Mouse (Mus musculus) heart, adult 2 months (tissue): ENCODE measurements around the gene Sepsecs. TPM values are rescaled to one million over a fixed set of nuclear protein-coding genes. Genes with fewer than 3 reads are reported as not detected.

Source experiments
- DNase-seq, 2 experiments: peaks; one replicate each; pipeline ENCODE4 v3.0.0; 2021
- H3K27ac ChIP-seq: fragments of 200-600 bp; 2 replicates; pipeline ENCODE4 v1.8.1; 2022
- H3K27me3 ChIP-seq: fragments of 200-500 bp; 2 replicates; pipeline ENCODE4 v1.6.1; 2012; ENCODE audit warnings: mild to moderate bottlenecking, low read length, inconsistent platforms, mixed read lengths; ENCODE audit not compliant: control insufficient read depth, insufficient read depth
- H3K36me3 ChIP-seq: fragments of 200-500 bp; 2 replicates; pipeline ENCODE4 v1.6.1; 2012; ENCODE audit warnings: low read length, inconsistent platforms; ENCODE audit not compliant: control insufficient read depth, insufficient read depth
- H3K4me1 ChIP-seq: fragments of 200-500 bp; 2 replicates; pipeline ENCODE4 v1.6.1; 2011; ENCODE audit warnings: low read length; ENCODE audit not compliant: control insufficient read depth, insufficient read depth
- H3K4me3 ChIP-seq: fragments of 200-600 bp; 2 replicates; pipeline ENCODE4 v1.8.1; 2022
- H3K79me2 ChIP-seq: fragments of 200-500 bp; replicated peaks from 2 replicates; pipeline ENCODE4 v1.6.1; 2012; ENCODE audit warnings: mild to moderate bottlenecking, inconsistent platforms, low read length, moderate library complexity, mixed read lengths; ENCODE audit not compliant: control insufficient read depth, insufficient read depth
- H3K9ac ChIP-seq: fragments of 200-500 bp; 2 replicates; pipeline ENCODE4 v1.6.1; 2012; ENCODE audit warnings: low read depth, mild to moderate bottlenecking, control low read depth, inconsistent platforms, low read length, mixed read lengths
- CTCF ChIP-seq: fragments of 200-600 bp; IDR thresholded peaks from 2 replicates; pipeline ENCODE4 v1.8.1; 2022; ENCODE audit warnings: antibody characterized with exemption, mild to moderate bottlenecking, moderate library complexity
- EP300 ChIP-seq: fragments of 200-500 bp; IDR thresholded peaks from 2 replicates; pipeline ENCODE4 v1.6.1; 2011; ENCODE audit warnings: low read depth, low read length, control low read depth; ENCODE audit not compliant: insufficient read depth
- POLR2A ChIP-seq: fragments of 200-500 bp; IDR thresholded peaks from 2 replicates; pipeline ENCODE4 v1.6.1; 2011; ENCODE audit warnings: mild to moderate bottlenecking, low read depth, low read length, control low read depth; ENCODE audit not compliant: insufficient read depth
- WGBS: fragments of 180-500 bp; shearing (Covaris S2); methylation state at CpG from one replicate; pipeline ENCODE4 v1.1.7; 2018; 5-methylcytosine and 5-hydroxymethylcytosine counted together
- intact Hi-C: fragments of 180-260 bp; cut with DNase I; formaldehyde crosslinking; loops from one replicate; pipeline ENCODE4 v1.15.1; 2025
- polyA plus RNA-seq: library from polyadenylated mRNA; depleted of rRNA; stranded (reverse); fragments of >200 nt; gene quantifications from 2 replicates; pipeline ENCODE4 v1.2.3, GENCODE M21; 2012
- total RNA-seq, 2 experiments: library from RNA; stranded (reverse); gene quantifications; 2 replicates each; pipeline ENCODE4 v1.2.3; 2021

Gene Sepsecs
- total and polyA plus RNA-seq, 3 experiments = 3.0 to 6.1 (median 5.2) TPM

DNA sequence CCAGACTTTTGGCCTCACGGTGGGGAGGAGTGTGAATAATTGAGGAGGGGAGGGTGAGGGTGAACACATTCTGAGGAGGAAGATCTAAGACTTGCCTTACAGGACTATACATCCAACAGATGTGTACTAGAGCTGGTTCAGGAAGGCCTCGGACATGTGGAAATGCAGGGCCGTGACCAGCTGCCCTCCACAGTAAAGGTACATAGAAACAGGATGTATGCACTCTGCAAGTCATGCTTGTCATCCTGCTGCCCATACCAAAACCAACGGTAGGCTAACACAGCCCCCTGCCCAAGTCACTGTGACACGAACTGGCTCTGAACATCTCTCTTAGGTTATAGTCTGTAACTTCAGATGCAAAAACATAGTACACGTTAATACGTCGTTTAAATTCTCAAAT is 30.6 kb downstream of the Sepsecs start:
- Histone ChIP-seq H3K27me3 (no peaks in the 10 kb centered on the region), H3K4me1 (no peaks in the 10 kb centered on the region), H3K79me2 (no peaks in the 10 kb centered on the region), H3K27ac (no peak overlapping the region), H3K9ac (no peak overlapping the region), H3K4me3 (no peak overlapping the region), H3K36me3 (no peaks in the 10 kb centered on the region; the same call in 1 of the 2 replicates)
- no peak for DNase-seq
- intact Hi-C loops = loop anchor here (10.0 kb wide), 1 partner anchor 124 kb away; no protein-coding TSS in a partner anchor
- no peak for TF ChIP-seq POLR2A
- no peak for TF ChIP-seq EP300
- TF ChIP-seq CTCF = no peak
- 82% methylated on average over 8 of the region's 8 CpGs for WGBS

DNA sequence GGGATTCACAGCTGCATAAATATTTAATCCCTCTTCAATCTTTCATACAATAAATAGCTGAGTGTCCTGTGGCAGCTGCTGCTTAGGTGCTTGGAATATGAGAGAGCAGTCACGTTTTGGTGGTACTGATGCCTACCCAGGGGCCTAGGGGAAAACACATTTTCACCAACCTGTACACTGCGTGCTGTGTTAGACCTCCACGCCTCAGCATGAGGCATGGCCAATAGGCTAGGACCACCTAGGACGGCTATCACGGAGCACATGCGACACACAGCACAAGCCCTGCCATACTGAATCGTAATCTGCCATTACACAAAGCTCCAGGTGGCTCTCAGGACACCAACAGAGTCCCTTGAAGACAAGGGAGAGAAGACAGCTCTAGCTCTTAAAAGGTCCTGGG is 31.5 kb downstream of the Sepsecs start:
- Histone ChIP-seq H3K4me1 (no peaks in the 10 kb centered on the region), H3K36me3 (no peaks in the 10 kb centered on the region), H3K9ac (no peak overlapping the region), H3K27me3 (no peaks in the 10 kb centered on the region), H3K79me2 (no peaks in the 10 kb centered on the region), H3K4me3 (no peak overlapping the region), H3K27ac (no peak overlapping the region)
- intact Hi-C loops = loop anchor here (10.0 kb wide), 1 partner anchor 123 kb away; no protein-coding TSS in a partner anchor
- WGBS = 92% methylated on average over 7 of the region's 7 CpGs
- no peak for TF ChIP-seq CTCF
- no peak for TF ChIP-seq POLR2A
- no peak for TF ChIP-seq EP300
- DNase-seq = no peak

DNA sequence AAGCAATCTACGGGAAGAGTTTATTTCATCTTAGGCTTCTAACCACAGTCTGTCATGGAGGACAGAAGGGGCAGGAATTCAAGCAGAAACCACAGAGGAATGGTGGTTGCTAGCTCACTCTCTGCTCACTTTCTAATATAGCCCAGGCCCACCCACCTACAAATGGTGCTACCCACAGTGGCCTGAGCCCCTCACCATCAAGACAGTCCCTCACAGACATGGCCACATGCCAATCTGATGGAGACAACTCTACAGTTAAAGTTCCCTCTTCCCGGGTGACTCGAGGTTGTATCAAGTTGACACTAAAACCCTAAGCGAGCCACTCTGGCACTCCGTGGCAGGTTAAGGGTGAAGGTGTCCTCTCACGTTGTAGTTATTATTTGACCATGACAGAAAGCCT is 32.6 kb downstream of the Sepsecs start:
- Histone ChIP-seq H3K27ac (no peak overlapping the region), H3K4me1 (no peaks in the 10 kb centered on the region), H3K4me3 (no peak overlapping the region), H3K79me2 (no peaks in the 10 kb centered on the region), H3K36me3 (no peaks in the 10 kb centered on the region), H3K9ac (no peak overlapping the region), H3K27me3 (no peaks in the 10 kb centered on the region)
- no peak for TF ChIP-seq POLR2A
- TF ChIP-seq CTCF = no peak
- no peak for TF ChIP-seq EP300
- intact Hi-C loops = loop anchor here (10.0 kb wide), 1 partner anchor 122 kb away; no protein-coding TSS in a partner anchor
- 79% methylated on average over 6 of the region's 6 CpGs for WGBS
- peak in 1 of 2 experiments; percentile 3 for DNase-seq

DNA sequence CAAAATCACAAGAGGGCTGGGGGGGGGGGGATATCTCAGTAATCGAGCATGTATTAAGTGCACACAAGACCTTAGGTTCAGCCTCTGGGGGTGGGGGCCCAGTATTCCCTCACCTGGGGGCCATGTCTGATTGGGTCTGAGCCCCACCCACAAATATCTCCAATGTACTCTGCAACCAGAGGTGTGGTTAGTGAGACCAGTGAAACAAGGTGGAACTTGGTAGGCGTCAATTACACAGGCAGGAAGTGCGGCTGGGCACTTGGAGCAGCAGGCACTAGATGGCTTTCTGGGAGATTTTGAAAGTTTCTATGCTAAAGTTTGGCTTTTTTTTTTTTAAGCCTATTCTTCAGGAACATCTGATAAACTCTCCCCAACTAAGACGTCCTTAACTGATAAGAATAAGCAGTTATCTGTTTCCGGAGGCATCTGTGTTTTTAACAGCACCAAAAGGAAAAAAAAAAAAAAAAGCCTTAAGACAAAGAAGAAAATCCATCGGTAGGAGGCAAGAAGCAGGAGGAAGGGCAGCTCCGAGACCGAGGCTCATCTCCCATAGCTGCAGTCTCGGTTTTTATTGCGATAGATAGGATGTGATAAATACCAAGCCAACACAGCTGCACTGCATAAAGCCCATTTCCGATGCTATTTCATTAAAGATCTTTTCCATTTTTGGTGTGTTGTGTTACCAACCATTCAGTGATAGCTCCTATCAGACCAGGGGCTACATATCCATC is 33.3 kb downstream of the Sepsecs start:
- H3K27ac ChIP-seq = no peak overlapping the region
- intact Hi-C loops = loop anchor here (10.0 kb wide), 1 partner anchor 121 kb away; no protein-coding TSS in a partner anchor
- H3K36me3 ChIP-seq = no peaks in the 10 kb centered on the region
- TF ChIP-seq CTCF (no peak), POLR2A (no peak)
- H3K4me1 ChIP-seq = no peaks in the 10 kb centered on the region
- H3K9ac ChIP-seq = no peak overlapping the region
- no peak overlapping the region for H3K4me3 ChIP-seq
- no peaks in the 10 kb centered on the region for H3K27me3 ChIP-seq
- DNase-seq = peak in 1 of 2 experiments; percentile 7
- WGBS = 44% methylated on average over 11 of the region's 11 CpGs
- no peaks in the 10 kb centered on the region for H3K79me2 ChIP-seq

DNA sequence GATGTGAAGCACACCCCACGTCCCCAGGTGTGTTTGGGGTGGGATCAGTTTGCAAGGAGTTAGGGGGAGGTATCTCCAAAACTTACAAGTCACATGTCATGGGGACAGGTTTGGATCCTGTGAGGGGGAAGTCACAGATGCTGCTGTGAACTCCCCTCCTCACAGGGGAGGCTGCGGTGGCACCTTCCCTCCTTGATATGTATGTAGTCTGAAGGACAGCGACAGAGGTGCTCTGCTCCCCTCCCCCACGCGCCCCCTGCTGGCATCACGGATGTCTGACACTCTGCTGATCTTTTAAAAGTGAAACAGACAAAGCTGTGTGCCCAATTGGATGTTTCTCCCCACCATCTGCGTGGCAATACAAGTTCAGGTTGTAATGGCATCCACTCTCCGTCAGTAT is 35.5 kb downstream of the Sepsecs start:
- TF ChIP-seq CTCF (peak; percentile 78), POLR2A (no peak)
- Histone ChIP-seq H3K4me1 (no peaks in the 10 kb centered on the region), H3K36me3 (no peaks in the 10 kb centered on the region), H3K27me3 (no peaks in the 10 kb centered on the region), H3K27ac (no peak overlapping the region), H3K9ac (no peak overlapping the region), H3K79me2 (no peaks in the 10 kb centered on the region), H3K4me3 (no peak overlapping the region)
- peak; percentile 42 to 72 for DNase-seq
- intact Hi-C loops = loop anchor here (5.0 to 10.0 kb wide), 2 partner anchors 119 to 362 kb away; no protein-coding TSS in a partner anchor
- WGBS = 30% methylated on average over 8 of the region's 8 CpGs

DNA sequence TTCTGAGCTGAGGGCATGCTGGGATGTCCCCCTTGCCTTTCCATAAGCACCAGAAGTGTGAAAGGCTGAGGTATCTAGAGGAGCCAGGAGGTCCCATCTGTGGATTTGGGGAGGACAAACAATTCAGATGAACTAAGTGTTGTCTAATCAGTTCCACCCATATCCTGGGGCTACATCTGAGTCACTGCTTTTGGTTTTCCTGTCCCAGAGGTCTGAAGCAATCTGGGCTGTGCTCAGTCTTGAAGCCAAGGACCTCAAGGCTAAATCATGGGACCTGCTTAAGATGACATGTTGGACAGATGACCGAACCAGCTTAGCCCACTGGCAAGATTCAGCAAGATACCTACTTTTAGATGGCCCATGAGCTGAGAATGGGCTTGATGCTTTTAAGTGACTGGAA is 39.0 kb downstream of the Sepsecs start:
- TF ChIP-seq POLR2A = no peak
- TF ChIP-seq EP300 = no peak
- no peak for TF ChIP-seq CTCF
- H3K9ac ChIP-seq = no peak overlapping the region
- no peak for DNase-seq
- no peaks in the 10 kb centered on the region for H3K79me2 ChIP-seq
- intact Hi-C loops = loop anchor here (5.0 to 10.0 kb wide), 2 partner anchors 116 to 358 kb away; no protein-coding TSS in a partner anchor
- no peak overlapping the region for H3K4me3 ChIP-seq
- 77% methylated on average over 1 of the region's 1 CpGs for WGBS
- no peaks in the 10 kb centered on the region for H3K36me3 ChIP-seq
- H3K27me3 ChIP-seq = no peaks in the 10 kb centered on the region
- H3K27ac ChIP-seq = no peak overlapping the region
- H3K4me1 ChIP-seq = no peaks in the 10 kb centered on the region
